Comparison of ENCODE assay signal across 10 mouse cellular contexts in the genomic region with DNA sequence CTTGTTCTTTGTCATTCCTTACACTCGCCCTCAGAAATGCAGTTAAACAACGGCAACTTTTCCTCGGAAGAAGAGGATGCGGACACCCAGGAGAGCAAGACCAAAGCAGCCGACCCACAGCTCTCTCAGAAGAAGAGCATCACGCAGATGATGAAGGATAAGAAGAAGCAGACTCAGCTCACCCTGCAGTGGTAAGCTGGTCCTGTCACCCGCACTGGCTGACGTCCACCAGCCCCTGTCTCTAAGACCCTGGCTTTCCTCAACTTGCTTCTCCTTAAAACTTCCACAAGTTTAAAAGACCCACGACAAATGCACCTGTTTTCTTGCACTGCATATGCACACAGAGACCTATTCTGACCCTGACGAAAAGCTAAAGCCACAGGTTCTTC. TPM values are rescaled to one million over a fixed set of nuclear protein-coding genes. Genes with fewer than 3 reads are reported as not detected.
DNase-seq lines count a peak whose midpoint lies in the region; ATAC-seq and TF ChIP-seq lines count a peak whose summit lies in the region.
"Had no signal": no experiment of that assay in that cellular context is flagged by ENCODE, and none has a peak within 500 bp of the region (broad histone marks: within the 10 kb centered on the region; RNA-seq: fewer than 3 reads in every experiment).

No protein-coding gene starts in this region.

- no peak for TF ChIP-seq CTCF in left cerebral cortex, adult 2 months (IDR thresholded peaks at IDR 0.05)

- no peaks in the 10 kb centered on the region for H3K36me3 ChIP-seq in embryonic facial prominence, embryonic 12.5 days
- H3K36me3 ChIP-seq in intestine, embryonic 16.5 days (ENCODE audit: control insufficient read depth, insufficient read depth, low read length) = no peaks in the 10 kb centered on the region
- no peaks in the 10 kb centered on the region for H3K36me3 ChIP-seq in neural tube, embryonic 11.5 days (ENCODE audit: control insufficient read depth, insufficient read depth, low read length)

- ATAC-seq in embryonic facial prominence, embryonic 12.5 days (ENCODE audit: insufficient number of reproducible peaks, insufficient read depth, low FRiP score, low TSS enrichment) = no peak
- peak; percentile 33 for ATAC-seq in intestine, embryonic 16.5 days
- peak; percentile 42; the same call in 1 of the 2 replicates for ATAC-seq in neural tube, embryonic 11.5 days (ENCODE audit: insufficient read depth, low FRiP score, low TSS enrichment)

- H3K9me3 ChIP-seq in embryonic facial prominence, embryonic 12.5 days = no peaks in the 10 kb centered on the region
- H3K9me3 ChIP-seq in intestine, embryonic 16.5 days (ENCODE audit: control insufficient read depth, low read length) = no peaks in the 10 kb centered on the region
- no peaks in the 10 kb centered on the region for H3K9me3 ChIP-seq in neural tube, embryonic 11.5 days (ENCODE audit: control insufficient read depth, low read length)

- no peak overlapping the region for H3K9ac ChIP-seq in embryonic facial prominence, embryonic 12.5 days
- H3K9ac ChIP-seq in intestine, embryonic 16.5 days (ENCODE audit: low read depth, low read length) = no peak overlapping the region
- no peak overlapping the region for H3K9ac ChIP-seq in neural tube, embryonic 11.5 days (ENCODE audit: low read length)

- H3K4me3 ChIP-seq in left cerebral cortex, adult 2 months = peak overlapping the region; percentile 44
- H3K4me3 ChIP-seq in embryonic facial prominence, embryonic 12.5 days = peak overlapping the region; percentile 43
- peak overlapping the region; percentile 54 for H3K4me3 ChIP-seq in intestine, embryonic 16.5 days (ENCODE audit: low read length)
- H3K4me3 ChIP-seq in neural tube, embryonic 11.5 days (ENCODE audit: low read depth, low read length) = peak overlapping the region; percentile 37; the same call in 1 of the 2 replicates

- intact Hi-C loops in left cerebral cortex, adult 2 months (cut with DNase I) = no loop called here
- intact Hi-C loops in left cerebral cortex, postnatal 10 days (cut with DNase I) = no loop called here

- H3K27ac ChIP-seq in left cerebral cortex, adult 2 months = no peak overlapping the region
- no peak overlapping the region for H3K27ac ChIP-seq in embryonic facial prominence, embryonic 12.5 days
- no peak overlapping the region for H3K27ac ChIP-seq in intestine, embryonic 16.5 days (ENCODE audit: low read length)
- no peak overlapping the region for H3K27ac ChIP-seq in neural tube, embryonic 11.5 days (ENCODE audit: low read depth, low read length)

- WGBS in embryonic facial prominence, embryonic 12.5 days = 5% methylated on average over 10 of the region's 10 CpGs
- 6% methylated on average over 10 of the region's 10 CpGs for WGBS in intestine, embryonic 16.5 days
- 4% methylated on average over 10 of the region's 10 CpGs for WGBS in neural tube, embryonic 11.5 days

- DNase-seq in left cerebral cortex, adult 2 months (ENCODE audit: extremely low spot score in 1 of 2, low spot score in 2 of 2) = no peak
- no peak for DNase-seq in left cerebral cortex, postnatal 10 days (ENCODE audit: extremely low spot score in 1 of 2, low spot score in 2 of 2)
- DNase-seq in neural tube, embryonic 11.5 days (ENCODE audit: low spot score) = peak; percentile 24
- DNase-seq in thymus, postnatal 36 days = no peak
- no peak for DNase-seq in kidney, adult 11 months
- DNase-seq in spleen, postnatal 14 days (ENCODE audit: low spot score in 2 of 2) = no peak

- peak overlapping the region; percentile 84 for H3K4me2 ChIP-seq in embryonic facial prominence, embryonic 12.5 days (replicated peaks)
- H3K4me2 ChIP-seq in intestine, embryonic 16.5 days (ENCODE audit: low read depth, low read length) = peak overlapping the region; percentile 92
- peak overlapping the region; percentile 79 for H3K4me2 ChIP-seq in neural tube, embryonic 11.5 days (ENCODE audit: low read depth)

- peaks cover 2% of the 10 kb centered on the region; the same call in 1 of the 2 replicates for H3K4me1 ChIP-seq in embryonic facial prominence, embryonic 12.5 days
- H3K4me1 ChIP-seq in intestine, embryonic 16.5 days (ENCODE audit: control insufficient read depth, insufficient read depth, low read length) = peaks cover 7% of the 10 kb centered on the region
- H3K4me1 ChIP-seq in neural tube, embryonic 11.5 days (ENCODE audit: control insufficient read depth, insufficient read depth, low read length) = no peaks in the 10 kb centered on the region

- H3K27me3 ChIP-seq in embryonic facial prominence, embryonic 12.5 days = peaks cover 25% of the 10 kb centered on the region
- H3K27me3 ChIP-seq in intestine, embryonic 16.5 days (replicated peaks; ENCODE audit: control insufficient read depth, insufficient read depth, low read length) = peaks cover 13% of the 10 kb centered on the region; the same call in 1 of the 2 replicates
- peaks cover 19% of the 10 kb centered on the region for H3K27me3 ChIP-seq in neural tube, embryonic 11.5 days (ENCODE audit: control insufficient read depth, insufficient read depth, low read length)

RNA-seq across cellular contexts. Expression of a gene that starts 0.7 kb away (rescaled TPM):
- not detected for total RNA-seq in left cerebral cortex, adult 2 months (2021)
- total RNA-seq in left cerebral cortex, postnatal 10 days (2021) = not detected
- not detected in 2 replicates for polyA plus RNA-seq in embryonic facial prominence, embryonic 12.5 days (2016; fragmentation: Nextera tagmentation; extraction: Ambion mirVana)
- 1.7 and 1.8 TPM in 2 replicates for polyA plus RNA-seq in intestine, embryonic 16.5 days (2015; fragmentation: Nextera tagmentation; extraction: Ambion mirVana)
- 0.15 TPM in 1 of 2 replicates, not detected in the other for polyA plus RNA-seq in neural tube, embryonic 11.5 days (2014; fragmentation: Nextera tagmentation; extraction: Ambion mirVana)
- total RNA-seq: layer of hippocampus, postnatal 10 days had no signal
- polyA plus RNA-seq: cerebellum, adult 2 months had no signal

RNA-seq across cellular contexts. Expression of a gene that starts 47.0 kb away (rescaled TPM):
- not detected for total RNA-seq in left cerebral cortex, adult 2 months (2021)
- total RNA-seq in left cerebral cortex, postnatal 10 days (2021) = not detected
- polyA plus RNA-seq in embryonic facial prominence, embryonic 12.5 days (2016; fragmentation: Nextera tagmentation; extraction: Ambion mirVana) = not detected in 2 replicates
- polyA plus RNA-seq in intestine, embryonic 16.5 days (2015; fragmentation: Nextera tagmentation; extraction: Ambion mirVana) = not detected in 2 replicates
- not detected in 2 replicates for polyA plus RNA-seq in neural tube, embryonic 11.5 days (2014; fragmentation: Nextera tagmentation; extraction: Ambion mirVana)
- total RNA-seq: layer of hippocampus, postnatal 10 days had no signal
- polyA plus RNA-seq: cerebellum, adult 2 months had no signal
